Mouse (Mus musculus): Measurements from ENCODE around the gene Lca5.

Lca5 gene

DNA sequence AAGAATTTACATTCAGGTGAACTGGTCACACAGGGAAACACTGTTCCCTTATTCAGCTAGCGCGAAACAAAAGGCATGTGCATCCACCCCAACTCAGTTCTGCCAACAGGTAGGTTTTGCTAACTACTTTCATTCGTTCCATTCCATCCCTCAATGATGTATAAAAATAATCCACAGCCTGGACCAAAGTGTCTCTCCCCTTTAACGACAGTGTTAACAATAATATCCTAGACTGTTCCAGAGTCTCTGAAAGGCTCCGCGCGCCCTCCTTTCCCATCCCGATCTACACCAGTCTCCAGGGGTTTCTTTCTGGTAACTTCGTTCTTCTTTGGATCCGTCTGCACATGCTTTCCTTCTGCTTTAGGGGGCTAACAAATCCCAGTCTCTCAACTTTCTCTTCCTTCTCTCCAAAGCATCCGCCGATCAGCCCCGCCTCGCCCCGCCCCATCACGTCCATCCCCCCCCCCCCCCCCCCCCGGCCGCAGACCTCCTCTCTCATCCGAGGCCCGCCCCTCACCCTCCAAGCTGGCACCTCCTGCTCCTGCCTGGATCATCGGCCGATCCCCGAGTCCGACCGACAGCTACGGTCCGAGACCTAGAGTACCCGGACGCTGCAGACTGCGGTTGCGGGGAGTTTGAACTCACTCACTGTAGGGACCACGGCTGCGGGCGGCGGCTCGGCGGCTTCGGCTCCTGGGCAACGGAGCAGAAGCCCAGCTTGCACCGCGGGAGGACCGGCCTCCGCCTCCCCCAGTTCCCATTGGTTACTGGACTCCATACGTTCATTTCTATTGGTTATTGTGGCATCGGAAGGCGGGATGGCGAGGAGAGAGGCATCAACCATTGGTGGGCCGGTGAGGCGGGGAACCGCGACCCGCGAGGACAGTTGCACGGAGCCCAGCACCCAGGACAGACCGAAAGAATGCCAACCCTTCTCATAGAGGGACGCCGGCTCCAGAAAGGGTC, at the start of gene Lca5:
Lca5 (minus strand) TSS at position 736 of the 966 bp plus-strand sequence.
- DNase-seq (ENCODE audit: low read depth): peak; percentile 95

DNA sequence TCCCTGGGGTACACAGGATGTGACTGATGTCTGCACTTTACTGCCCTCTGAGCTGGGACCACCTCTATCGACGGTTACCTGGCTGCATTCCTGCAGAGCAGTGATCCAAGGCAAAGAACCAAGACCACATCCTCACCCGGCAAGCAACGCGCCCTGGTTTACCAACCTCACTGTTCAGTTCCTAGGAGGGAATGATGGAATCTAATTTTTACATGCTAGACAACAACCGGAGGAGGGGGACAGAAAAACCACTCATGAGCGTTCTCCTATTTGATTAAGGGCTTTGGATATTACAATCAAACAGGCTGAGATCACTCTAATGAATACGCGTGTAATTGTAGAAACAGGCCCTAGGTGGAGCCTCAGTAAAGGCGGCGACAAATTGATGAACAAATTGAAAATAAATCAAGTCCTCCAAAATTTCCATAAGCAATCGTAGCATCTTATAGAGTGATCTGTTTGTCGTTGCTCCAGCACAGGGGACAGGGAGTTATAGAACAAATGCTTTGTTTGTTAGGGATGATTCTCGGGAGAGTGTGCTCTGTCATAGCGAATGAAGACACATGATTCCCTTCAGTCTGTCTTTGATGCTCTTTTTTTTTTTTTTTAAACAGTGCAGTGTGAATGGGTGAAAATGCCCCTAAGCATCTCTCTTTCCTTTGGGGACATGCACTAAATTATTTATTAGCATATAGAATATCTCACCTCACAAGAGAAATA, 47.7 kb upstream of the Lca5 start:
- peak; percentile 18 for DNase-seq (ENCODE audit: low read depth)

DNA sequence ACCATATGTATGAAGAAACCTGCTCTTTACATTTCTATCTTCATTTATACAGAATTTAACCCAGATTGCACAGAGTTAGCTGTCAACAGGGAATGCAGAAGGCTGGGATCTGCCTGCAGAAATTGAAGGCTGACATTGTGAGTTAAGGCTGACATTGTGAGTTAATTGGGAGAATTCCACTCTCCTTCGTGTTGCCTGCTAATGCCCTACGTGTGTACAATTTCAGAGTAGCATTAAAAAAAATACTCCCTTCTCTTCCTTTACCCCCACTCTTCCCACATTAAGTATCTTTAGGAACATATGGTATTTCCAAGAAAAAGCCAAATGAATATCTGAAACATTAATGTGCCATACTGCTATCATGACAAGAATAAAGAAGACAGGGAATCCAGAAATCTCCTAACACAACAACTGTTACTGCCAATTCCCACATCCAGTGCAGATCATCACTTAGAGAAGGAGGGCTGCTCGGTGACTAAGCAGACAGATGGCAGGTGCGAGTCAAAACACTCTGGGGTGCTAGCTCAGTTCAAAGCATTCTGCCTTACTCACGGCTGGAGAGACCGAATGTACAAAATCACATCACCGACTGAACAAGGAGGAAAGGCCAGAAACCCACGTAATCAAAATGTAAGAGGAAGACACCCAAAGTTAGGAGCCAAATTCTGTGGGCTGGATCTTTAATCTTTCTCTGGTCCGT, 47.0 kb upstream of the Lca5 start:
- DNase-seq (ENCODE audit: low read depth): no peak

DNA sequence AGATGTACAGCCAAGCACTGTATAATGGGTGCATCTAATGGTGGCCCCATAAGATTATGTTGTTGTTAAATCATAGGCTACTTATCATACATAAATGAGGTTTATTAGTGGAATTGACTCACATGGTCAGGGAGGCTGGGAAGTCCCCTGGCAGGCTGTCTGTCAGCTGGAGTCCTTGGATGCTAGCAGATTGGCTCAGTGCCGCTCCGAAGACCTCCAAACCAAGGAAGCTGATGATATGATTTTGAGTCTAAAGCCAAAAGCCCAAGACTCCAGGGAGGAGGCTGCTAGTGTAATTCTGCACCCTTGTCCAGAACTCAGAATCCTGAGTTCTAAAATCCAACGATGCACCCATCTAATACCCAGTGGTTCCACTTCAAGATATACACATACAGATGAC, 45.0 kb upstream of the Lca5 start:
- no peak for DNase-seq (ENCODE audit: low read depth)

DNA sequence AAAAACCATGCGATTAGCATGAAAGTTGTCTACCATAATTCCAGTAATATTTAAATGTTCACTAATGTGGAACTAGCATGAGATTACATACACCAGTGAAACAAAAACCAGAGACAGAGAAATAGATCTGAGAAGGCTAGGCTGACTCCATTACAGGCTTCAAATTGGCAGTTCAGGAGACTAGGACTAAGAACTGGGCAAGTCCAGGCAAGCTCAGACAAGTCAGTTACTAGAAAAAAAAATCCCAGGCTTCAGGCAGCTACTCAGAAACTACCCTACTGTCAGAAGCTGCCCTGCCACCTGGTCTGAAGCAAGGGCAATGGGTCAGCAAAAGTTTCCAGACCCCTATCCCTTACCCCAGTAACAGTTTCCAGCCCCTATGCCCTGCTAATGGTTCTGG, 44.4 kb upstream of the Lca5 start:
- no peak for DNase-seq (ENCODE audit: low read depth)

DNA sequence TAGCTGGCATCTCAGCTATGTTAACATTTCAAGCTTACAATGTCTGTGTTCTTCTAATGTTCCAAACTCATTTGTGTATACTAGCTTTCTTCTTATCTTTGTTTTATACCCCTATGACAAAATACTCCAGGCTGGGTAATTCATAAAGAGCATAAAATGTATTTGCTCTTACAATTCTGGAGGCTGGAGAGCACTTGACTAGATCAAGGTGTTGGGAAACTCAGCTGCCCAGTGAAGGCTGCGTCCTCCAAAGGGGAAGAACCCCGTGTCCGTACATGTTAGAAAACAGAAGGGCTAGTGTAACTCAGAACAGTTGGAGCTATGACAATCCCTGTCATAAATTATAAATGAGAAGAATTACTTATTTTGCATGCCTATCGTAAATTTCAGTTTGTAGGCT, 42.5 kb upstream of the Lca5 start:
- DNase-seq (ENCODE audit: low read depth): no peak

DNA sequence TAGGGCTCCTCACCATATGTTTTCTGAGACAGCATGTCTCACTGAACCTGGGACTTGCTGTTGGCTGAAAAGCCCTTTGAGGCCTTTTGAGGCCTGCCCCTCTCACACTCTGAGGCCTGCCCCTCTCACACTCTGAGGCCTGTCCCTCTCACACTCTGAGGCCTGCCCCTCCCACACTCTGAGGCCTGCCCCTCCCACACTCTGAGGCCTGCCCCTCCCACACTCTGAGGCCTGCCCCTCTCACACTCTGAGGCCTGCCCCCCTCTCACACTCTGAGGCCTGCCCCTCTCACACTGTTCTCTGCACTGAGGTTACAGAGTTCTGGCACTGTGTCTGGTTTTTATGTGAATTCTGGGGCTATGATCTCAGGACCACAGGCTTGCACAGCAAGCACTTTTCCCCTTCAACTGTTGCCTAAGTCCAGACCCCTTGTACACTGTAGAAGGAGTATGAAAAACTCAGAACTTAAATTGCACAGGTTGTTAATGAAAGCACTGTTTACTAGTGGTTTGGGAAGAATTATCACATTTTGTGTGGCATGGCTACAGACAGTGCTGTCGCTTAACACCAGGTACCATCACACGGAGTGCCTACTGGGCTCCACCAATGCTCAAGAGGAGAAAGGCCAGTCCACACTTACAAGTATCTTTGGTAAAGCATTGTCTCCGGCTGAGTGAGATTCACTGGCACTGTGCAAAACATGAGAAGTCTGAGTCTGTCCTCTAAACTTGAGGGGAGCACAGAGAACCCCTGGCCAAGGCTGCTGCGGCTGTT, 41.4 kb upstream of the Lca5 start:
- no peak for DNase-seq (ENCODE audit: low read depth)

DNA sequence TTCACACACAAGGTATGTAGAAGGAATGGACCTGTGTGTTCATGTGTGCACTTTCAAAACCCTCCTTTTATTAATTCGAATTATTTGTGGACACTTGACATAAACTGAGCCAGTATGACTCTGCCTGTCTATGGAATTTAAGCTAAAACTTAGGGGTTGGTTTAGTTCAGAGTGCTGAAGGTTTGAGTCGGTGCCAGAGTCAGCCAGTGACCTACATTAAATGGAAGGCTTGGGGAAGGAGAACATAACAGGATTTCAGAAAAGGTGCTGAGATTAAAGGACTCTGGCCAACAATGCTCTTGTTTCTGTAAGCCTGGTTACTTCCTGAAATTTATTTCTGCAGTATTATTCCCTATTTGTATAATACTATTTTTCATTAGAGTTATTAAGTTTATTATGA, 28.9 kb upstream of the Lca5 start:
- no peak for DNase-seq (ENCODE audit: low read depth)

DNA sequence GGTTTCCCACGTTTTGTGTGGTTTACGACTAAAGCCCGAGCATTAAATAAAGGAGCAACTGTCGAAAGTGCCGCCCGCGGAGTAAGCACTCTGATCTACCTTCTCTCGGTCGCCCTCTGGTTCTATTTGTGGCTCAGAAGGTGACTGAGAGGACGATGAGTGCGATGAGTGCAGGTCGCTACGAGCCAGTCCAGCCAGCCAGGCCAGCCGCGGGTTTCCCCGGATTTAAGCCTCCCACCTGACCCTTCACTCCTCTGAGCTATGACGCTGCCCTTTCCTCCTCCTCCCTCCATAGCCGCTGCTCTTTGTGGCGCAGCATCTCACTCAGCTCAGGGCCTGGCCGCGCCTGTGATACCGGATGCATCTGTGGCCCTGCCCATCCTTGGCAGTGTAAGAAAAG, 6.8 kb upstream of the Lca5 start:
- DNase-seq (ENCODE audit: low read depth): no peak

DNA sequence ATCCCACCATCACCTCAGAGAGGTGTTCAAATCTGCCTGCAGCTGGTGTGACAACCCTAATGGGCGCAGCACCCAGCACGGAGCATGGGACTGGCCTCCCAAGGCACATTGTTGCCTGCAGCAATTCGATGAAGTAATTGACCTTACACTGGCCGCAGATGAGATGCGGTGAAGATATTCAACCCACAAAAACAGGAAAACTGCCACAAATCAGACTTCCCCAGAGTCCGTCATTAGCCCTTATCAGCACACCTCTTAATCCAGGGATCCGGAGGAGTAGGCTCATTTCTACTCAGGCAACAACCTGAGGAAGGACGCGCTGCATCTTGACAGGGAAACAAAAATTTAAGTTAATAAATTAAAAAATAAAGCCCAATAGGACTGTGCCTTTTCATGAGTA, 6.2 kb upstream of the Lca5 start:
- DNase-seq (ENCODE audit: low read depth): no peak

DNA sequence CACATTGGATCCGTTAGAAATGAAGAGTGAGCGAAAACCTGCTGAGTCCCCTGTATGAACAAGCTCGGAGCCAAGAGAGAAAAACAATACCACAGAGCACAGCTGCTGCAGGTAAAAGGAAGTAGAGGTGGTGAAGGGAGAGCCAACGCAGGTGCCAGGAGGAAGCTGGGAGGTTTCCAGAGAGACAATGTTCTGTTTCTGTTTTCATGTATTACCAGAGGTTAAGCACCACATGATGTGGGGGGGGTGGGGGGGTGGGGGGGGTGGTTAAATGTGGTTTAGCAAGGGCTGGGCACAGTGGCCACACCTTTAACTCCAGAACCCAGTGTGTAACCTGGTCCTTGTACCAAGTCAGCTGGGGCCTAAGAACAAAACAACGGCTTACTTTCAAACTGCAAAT, 3.3 kb downstream of the Lca5 start:
- DNase-seq (ENCODE audit: low read depth): no peak

DNA sequence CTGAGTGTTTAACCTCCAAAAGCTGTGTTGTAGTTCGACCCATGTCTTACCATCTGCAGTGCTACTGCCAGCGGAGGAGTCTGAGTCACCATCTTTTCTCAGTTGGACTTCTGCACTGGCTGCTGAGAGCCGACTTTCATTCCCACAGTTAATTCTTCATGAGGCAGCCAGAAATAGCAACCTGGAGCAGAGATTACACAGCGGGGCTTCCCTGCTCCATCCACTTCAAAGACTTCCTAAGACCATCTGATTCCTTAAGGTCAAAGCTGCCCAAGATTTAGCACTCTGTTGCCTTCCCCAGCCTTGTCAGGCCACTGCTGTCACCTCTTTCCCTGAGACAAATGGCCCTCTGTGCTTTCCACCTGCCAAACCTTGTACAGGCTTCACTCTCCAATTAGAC, 6.4 kb downstream of the Lca5 start:
- no peak for DNase-seq (ENCODE audit: low read depth)

DNA sequence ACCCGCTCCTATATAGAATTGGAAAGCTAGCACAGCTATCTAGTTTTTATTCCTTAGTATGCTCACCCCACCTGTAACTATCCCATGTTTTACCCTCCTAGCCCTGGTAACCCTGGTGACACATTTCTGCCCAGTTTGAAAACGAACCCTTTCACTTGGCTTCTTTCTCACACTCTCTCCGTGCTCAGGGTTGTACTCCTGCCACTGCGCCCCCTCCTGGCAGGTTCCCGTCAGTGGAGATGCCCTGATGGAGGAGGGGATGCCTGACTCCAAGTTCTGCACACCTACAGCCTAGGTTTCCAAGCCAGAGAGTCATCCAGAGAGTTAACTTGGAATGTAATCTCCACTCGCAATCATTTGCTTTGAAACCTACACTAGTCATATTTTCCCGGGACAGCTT, 7.3 kb downstream of the Lca5 start:
- DNase-seq (ENCODE audit: low read depth): peak; percentile 9

DNA sequence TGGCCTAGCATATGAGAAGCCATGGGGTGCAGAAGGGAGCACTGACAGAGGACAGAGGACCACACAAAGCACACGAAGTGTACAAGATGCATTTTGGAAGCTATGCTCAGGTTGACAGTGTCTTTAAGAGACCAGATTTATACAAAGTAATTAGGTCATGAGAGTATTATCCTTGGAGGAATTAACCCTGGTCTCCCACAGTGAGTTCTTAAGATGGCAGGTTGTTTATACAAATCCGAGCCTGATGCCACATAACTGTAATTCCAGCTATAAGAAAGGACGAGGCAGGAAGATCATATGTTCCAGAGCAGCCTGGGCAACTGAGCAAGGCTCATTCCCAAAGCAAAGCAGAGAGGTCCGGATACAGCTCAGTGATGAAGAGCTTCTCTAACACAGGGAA, 13.0 kb downstream of the Lca5 start:
- DNase-seq (ENCODE audit: low read depth): no peak

DNA sequence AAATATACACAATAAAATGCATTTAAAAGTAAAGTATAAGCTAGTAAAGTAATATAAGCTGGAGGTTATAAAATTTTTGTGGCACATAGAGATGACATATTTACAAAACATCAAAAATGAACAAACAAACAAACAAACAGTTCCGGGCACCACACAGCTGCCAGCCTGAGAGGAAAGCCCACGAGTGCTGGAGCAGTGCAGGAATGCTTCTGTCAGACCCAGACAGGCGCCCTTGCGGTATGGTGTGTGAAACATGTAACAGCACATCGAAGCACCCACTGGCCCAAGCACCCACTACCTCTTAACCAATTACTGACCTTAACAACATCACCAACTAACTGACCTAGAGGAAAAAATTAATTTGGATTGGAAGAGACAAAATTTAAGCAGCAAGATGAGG, 22.0 kb downstream of the Lca5 start:
- no peak for DNase-seq (ENCODE audit: low read depth)

DNA sequence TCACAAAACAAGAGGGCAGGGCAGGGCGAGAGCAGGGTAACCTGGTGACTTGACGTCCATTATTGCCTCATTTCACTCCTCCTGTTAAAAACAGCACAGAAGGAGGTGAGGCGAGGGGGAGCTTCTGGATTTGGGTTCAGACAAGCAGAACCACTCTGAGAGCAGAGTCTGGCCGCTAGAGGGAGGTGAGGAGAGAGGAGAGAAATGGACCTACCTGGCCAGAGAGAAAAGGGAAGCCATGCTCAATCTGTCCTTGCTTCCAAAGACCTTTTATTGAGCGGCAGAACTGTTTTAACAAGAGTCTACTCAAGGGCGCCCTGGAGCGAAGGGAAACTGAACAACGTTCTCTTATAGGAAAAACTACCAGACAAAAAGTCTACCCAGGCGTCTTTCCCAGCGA, 27.9 kb downstream of the Lca5 start:
- DNase-seq (ENCODE audit: low read depth): no peak

DNA sequence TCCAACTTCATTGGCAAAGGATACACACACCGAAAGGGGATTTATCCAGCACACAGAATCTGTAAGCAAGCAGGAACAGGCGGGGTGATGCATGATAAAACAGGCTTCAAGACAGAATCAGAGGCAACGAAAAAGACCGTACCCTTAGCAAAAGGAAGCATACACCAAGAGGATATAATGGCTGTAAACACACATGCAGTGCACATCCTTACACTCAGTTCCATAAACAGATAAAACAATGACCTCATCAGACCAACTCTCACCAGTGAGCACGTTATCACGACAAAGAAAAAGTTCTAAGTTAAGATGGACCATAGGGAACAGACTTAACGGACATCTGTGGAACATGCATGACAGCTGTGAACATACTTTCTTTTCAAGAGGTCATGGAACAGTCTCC, 35.8 kb downstream of the Lca5 start:
- no peak for DNase-seq (ENCODE audit: low read depth)

DNA sequence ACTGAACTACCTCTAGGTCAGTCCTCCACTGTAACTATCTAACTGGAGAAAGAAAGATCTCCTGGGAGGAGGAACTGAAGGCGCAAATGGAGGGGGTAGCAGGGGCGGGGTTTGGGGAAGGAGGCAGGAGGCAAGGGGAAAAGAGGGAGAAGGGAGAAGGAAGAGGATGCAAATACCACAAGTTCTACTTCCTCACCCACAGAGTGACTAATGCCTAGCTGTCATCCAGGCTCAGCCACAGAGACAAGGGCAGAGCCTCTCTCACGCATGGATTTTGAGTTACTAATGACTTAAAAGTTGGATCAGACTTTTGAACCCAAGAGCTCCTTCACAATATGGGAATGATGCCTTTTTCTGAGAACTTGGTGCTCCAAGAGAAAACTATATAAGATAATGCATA, 40.1 kb downstream of the Lca5 start:
- no peak for DNase-seq (ENCODE audit: low read depth)

DNA sequence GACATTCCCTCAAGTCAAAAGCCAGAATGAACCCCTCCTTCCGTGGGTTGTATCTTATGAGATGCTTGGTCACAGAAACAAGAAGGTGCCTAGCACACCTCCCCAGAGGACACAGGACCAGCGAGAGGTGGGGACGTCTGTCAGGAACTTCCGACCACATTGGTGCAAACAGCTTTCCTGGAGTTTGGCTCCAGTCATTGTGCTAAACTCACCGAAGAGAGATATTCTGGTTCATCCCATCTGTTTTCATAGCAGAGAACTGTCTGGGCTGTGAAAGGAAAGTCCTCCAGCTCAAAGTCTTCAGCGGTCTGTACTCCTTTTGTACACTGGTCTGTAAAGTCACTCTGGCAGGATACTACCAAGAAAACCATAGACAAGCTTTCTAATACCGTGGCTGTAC, 41.5 kb downstream of the Lca5 start:
- no peak for DNase-seq (ENCODE audit: low read depth)

DNA sequence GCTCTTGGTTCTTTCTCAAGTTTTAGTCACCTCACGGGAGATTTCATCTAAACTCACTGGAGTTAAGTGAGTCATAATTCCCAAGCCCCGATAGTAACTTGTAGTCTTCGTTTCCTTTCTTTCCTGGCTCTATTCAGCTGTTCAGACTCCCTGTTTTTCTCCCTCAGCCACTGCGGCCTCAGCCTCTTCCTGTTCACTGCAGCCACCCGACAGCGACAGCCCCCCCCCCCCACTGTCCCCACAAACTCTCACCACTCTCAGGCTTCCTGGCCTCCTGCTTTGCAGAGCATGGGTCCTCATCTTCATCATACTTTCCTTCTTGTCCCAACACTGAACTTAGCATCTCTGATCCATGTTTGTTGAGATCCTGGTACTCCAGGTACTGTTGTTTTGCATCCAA, 42.7 kb downstream of the Lca5 start:
- DNase-seq (ENCODE audit: low read depth): peak; percentile 6

DNA sequence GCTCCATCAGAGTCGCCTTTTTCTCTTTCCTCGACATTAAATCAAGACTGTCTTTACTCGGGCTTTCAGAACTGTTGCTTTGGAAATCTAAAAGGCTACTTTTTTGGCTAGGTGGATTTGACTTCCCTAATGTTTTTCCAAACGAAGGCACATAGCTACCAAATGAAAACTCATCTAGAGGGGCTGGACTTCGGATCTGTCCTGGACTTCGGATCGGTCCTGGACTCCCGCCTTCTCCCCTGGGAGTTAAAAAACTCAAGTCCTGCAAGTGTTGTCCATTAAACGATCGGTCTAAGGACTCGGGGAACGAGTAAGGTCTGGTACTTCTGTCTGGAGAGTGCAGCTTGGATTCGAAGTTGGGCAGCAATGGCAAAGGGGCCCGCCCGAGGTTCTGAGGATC, 45.5 kb downstream of the Lca5 start:
- DNase-seq (ENCODE audit: low read depth): no peak

DNA sequence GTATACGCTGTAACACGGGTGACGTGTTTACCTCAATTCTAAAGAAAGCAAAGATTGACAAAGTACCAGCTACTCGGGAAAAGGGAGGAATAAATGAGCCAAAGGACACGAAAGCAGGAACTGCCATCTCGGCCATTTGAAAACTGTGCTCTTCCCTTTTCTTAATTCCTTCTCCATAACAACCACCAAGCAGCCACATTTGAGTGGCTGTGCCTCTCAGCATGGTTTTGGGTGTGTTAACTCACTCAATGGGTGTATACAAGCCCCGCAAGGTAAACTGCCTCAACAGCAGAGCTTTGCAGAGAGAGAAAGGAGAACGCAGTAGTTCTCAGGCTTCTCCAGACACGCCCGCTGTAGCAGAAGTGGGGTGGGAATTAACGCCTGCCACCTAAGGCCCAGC, 48.9 kb downstream of the Lca5 start:
- no peak for DNase-seq (ENCODE audit: low read depth)

Measured in NIH3T3 (cell line).